Mouse (Mus musculus): ENCODE data around the gene Plppr3.
"Not testable (repeated sequence)": the region's sequence is repeated elsewhere in the genome, so short reads cannot be mapped to it uniquely, and the experiment has no call there.

Plppr3 gene

DNA sequence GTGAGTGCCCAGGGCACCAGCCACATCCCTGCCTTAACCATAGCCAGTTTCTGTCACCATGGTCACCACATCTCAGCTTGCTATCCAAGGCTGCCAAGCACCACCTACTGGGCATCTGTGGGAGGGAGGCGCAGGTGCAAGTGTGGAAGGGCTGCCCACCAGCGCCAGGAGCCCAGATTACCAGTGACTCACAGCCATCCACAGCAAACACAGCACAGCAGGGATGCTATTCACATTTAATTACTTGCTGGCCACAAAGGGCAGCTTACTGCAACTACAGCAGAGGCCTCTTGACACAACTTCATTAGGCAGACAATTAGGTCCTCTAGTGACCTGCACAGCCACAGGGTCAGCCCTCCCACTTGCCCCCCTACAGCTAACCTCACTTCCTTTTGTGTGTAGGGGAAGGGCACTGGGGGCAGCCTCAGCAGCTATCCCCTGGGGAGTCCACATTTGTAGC is 26.5 kb upstream of the Plppr3 start:
- DNase-seq (ENCODE audit: low spot score in 2 of 2): no peak

DNA sequence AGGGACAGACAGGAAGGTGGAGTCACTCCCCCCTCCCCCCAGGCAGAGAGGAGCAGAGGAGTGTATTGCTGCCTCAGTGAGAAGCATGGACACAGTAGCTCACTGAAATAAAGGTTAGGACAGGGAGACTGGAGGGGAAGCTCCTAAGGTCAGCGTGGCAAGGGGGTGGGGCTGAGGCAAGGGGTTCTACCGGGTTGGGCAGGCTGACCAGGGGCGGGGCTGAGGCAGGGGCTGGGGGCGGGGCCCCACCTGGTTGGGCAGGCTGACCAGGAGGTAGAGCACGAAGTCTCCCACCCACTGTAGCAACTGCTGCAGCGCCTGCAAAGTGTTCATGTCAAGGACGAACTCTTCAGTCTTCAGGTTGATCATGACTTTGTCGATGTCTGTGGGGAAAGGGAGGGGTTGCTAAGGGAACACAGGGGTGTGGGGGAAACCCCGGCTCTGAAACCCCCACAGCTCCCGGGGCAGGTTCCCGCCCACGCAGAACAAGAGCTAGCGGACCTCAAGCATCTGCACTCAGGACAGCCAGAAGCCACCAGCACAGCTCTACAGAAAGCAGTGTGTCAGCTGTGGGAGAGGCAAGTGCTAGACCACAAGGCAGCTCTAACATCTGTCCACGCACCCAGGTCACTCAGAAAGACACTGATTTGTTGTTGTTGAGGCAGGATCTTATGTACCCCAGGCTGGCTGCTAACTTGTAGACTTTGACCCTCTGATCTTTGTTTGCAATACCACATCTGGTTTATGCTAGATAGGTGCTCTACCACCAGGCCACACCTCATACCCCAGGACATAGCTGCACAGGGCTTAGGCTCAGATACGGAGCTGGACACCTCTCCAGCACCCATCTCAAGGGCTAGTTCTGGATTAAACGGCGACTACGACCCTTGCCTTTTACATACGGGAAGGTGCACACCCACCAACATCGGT is 23.1 kb upstream of the Plppr3 start:
- no peak for DNase-seq (ENCODE audit: low spot score in 2 of 2)

DNA sequence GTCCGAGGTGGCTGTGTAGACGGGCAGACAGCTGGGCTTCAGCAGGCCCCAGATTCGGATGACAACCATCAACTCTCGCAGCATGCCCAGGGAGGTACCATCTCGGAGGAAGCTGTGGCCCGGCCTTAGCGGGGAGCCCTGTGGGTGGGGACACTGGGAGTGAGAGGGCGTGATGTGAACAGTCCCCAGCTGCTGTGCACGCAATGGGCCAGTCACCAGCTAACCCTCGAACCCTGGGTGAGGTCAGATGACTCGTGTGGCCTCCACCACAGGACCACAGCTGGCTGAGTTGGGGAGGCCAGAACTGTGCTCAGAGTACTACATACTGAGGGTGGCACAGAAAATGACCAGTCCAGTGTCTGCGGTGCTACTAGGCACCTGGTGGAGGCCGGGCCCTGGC is 22.4 kb upstream of the Plppr3 start:
- DNase-seq (ENCODE audit: low spot score in 2 of 2): no peak

DNA sequence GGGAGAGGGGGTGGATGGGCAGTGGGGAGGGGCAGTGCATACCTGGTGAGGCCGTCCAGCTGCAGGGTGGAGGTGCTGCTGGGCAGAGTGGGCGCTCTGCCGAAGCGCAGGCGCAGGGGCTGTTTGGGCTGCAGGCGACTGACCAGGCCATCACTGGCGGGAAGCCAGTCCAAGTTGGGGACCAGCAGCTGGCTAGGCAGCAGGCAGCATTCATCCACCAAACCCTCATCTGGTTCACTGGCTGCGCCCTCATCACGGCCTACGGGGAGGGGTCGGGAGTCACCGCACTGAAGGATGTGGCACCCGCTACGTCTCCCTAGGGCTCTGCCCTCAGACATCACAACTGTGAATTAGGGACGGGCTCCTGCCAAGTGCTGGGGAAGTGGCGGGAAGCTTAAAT is 21.9 kb upstream of the Plppr3 start:
- no peak for DNase-seq (ENCODE audit: low spot score in 2 of 2)

DNA sequence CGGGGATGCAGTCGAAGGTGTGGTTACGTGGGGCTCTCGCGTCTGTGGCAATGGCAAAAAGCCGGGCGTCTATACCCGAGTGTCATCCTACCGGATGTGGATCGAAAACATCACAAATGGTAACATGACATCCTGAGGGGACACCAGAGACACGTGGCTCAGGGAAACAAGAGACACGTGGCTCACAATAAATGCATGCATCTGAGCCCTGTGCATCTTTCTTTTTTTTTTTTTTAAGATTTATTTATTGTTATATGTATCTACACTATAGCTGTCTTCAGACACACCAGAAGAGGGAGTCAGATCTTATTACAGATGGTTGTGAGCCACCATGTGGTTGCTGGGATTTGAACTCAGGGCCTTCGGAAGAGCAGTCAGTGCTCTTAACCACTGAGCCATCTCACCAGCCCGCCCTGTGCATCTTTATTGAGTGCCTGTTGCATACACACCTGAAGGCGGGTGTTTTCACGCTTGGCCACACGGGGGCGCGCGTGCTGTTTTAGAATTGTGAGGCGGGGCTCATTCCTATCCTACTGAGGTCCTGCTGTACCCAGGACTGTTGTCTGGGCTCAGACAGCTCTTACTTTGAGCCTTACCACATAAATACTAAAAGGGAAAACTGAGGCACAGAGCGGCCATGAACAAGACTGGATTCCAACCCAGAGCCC is 18.2 kb upstream of the Plppr3 start:
- DNase-seq (ENCODE audit: low spot score in 2 of 2): peak; percentile 67 to 82

DNA sequence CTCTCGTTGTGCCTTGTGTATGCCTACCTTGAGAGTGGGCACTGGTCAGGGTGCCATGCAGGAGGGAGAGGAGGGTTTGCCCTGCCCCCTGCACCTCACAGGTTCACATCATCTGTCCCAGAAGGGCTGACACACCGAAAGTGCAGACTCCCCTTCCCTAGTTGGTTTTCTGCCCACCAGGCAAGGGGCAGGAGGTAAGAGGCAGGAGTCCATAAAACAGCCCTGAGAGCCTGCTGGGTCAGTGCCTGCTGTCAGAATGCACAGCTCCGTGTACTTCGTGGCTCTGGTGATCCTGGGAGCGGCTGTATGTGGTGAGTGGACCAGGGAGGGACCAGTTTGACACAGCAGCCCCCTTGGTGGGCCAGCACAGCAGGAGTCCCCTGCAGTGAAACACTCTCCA is 16.2 kb upstream of the Plppr3 start, which contains the start of gene Cfd:
Gene Cfd, plus strand, starts transcription at position 184 of the 400 bp plus-strand sequence.
- no peak for DNase-seq (ENCODE audit: low spot score in 2 of 2)

DNA sequence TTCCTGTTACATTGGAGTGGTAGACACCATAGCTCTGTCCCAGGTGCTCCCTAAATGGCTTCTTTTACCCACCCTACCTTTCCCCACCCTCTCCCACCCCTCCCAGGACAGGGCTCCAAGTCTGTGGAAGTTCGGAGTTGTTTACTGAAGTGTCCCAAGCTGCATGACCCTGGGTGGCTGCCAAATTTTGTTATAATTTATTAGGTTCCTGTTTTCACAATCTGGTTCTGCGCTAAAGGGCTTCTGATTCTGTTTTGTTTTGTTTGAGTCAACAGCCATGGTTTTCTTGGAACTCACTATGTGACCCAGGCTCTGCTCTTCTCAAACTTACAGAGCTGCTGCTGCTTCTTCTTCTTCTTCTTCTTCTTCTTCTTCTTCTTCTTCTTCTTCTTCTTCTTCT is 15.0 kb upstream of the Plppr3 start:
- DNase-seq (ENCODE audit: low spot score in 2 of 2): no peak

DNA sequence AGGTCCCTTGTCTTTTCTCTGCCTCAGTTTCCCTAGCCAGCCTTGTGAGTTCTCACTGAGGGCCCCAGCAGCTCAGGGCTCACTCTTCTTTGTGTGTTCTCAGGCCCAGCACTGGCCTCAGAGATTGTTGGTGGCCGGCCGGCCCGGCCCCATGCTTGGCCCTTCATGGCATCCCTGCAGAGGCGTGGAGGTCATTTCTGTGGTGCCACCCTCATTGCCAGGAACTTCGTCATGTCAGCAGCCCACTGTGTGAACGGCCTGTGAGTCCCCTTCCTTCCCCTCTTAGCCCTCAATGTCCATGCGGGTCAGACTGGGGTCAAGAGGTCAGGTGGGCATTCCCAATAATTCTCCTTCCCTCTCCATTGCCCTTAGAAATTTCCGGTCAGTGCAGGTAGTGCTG is 12.2 kb upstream of the Plppr3 start:
- no peak for DNase-seq (ENCODE audit: low spot score in 2 of 2)

DNA sequence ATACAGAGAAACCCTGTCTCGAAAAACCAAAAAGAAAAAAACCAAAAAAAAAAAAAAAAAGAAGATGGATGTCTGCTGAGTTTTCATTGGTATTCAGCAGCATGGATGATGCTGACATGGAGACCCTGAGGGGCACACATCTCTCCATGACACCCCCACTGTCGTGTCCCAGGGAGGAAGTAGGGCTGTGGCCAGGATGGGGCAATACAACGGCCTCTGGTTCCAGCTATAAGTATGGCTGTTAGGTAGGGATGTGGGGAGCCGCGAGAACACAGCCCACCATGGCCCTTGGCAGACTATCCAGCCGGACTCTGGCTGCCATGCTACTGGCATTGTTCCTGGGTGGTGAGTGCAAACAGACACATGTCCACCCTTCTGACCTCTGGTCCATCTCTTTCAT is 11.6 kb upstream of the Plppr3 start, which contains the start of gene Elane:
Gene Elane, plus strand, starts transcription at position 194 of the 400 bp plus-strand sequence.
- DNase-seq (ENCODE audit: low spot score in 2 of 2): no peak

DNA sequence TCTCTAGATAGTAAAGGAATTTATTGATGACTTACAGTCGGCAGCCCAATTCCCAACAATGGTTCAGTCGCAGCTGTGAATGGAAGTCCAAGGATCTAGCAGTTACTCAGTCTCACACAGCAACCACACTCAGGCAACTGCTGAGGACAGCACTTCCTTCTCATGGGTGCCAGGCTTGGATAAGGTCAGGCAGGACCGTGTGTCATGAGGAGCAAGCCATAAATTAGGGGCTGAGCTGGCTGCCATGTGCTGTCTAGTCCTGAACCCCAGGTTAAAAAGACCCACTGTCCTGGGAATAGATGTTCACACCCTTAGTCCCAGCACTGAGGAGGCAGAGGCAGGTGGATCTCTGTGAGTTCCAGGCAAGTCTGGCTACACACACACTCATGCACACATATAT is 10.5 kb upstream of the Plppr3 start:
- not testable (repeated sequence) for DNase-seq (ENCODE audit: low spot score in 2 of 2)

DNA sequence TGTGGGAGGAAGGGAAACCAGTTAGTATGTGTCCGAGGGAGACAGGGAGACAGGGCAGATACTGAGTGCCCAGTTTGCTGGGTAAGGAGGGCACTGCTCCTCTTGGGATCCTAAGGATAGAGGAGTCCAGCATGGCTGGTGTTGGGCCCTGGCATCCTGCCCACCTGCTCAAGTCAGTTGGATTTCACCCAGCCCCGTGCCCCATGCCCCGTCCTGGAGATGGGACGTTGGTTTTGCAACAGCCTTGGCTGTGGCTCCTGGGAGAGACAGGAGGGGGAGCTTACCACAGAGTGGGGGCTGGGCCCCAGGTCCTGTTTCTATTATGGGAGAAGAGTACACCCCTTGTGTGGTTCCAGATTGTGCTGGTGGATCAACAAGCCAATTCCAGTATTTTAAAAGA is 10.0 kb upstream of the Plppr3 start:
- DNase-seq (ENCODE audit: low spot score in 2 of 2): no peak

DNA sequence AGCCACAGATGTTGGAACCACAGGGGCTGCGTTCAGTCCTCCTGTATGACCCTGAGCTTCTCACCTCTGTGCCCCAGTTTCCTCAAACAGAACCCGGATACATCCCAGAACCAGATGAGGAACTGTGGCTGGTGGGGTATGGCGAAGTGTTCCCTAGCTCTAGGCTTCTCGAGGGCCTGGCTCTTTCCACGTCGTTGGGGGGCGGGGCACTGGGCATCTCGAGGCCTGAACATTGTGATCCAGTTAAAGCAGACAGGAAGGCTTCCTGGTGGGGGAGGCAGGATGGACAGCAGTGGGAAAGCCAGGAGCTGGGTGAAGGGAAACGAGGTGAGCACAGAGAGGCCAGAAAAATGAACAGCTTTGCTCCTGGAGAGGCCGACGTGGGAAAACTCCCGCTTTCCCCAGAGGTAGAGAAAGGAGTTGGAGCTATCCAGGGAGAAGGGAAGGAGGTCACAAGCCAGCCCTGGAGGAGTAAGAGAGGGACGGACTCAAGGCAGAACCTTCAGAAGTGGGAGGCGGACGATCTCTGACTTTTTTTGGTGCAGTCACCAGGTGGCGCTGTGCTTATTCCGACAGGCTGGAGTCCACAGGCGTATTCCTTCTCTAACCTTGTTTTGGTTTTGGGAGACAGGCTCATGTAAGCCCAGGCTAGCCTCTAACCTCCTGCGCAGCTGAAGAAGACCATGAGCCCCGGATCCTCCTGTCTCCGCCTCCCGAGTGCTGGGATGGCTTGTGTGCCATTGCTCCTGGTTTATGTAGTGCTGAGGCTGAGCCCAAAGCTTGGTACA is 9.1 kb upstream of the Plppr3 start:
- DNase-seq (ENCODE audit: low spot score in 2 of 2): peak; percentile 50 to 70

DNA sequence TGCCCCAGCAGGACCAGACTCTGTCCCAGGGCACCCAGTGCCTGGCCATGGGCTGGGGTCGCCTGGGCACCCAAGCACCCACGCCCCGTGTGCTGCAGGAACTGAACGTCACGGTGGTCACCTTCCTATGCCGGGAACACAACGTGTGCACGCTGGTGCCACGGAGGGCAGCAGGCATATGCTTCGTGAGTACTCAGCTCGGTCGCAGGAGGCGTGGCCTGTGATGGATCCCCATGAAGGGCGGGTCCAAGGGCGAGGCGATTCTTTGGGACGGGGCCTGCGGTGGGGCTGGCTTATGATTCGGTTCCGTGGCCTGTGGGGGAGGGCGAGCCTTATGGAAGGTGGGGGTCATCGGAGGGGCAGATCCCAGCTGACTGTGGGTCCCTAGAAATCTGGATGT is 7.5 kb upstream of the Plppr3 start:
- no peak for DNase-seq (ENCODE audit: low spot score in 2 of 2)

DNA sequence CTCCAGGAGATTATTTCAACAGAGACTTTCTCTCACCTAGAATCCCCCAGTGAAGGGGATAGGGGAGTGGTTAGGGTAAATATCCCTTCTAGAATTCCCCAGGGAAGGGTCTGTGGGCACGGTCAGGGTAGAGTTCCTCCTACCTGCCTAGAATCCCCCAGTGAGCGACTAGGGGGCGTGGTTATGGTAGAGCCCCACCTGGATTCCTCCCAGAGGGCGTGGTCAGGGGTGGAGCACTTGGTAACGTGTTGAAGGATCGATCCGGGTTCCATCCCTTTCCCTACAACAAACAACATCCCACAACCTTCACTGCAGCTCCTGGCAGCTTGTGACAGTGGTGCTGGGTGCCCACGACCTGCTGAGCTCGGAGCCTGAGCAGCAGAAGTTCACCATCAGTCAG is 6.3 kb upstream of the Plppr3 start:
- no peak for DNase-seq (ENCODE audit: low spot score in 2 of 2)

DNA sequence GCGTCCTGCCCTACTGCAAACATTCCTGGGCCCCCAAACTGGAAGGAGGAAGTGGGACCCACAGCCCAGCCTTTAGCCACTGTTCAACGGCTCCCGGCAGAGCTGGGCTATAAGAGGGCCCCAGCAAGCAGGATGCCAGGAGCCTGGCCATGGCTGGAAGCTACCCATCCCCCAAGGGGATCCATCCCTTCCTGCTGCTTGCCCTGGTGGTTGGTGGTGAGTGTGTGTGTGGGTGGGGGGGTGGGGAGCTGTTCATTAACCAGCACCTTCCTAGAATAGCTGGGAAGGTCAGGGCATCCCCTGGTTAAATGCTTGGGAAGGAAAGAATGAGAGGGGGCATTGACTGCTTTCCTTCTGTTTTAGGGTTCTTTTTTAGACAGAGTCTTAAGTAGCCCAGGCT is 5.1 kb upstream of the Plppr3 start:
- no peak for DNase-seq (ENCODE audit: low spot score in 2 of 2)

DNA sequence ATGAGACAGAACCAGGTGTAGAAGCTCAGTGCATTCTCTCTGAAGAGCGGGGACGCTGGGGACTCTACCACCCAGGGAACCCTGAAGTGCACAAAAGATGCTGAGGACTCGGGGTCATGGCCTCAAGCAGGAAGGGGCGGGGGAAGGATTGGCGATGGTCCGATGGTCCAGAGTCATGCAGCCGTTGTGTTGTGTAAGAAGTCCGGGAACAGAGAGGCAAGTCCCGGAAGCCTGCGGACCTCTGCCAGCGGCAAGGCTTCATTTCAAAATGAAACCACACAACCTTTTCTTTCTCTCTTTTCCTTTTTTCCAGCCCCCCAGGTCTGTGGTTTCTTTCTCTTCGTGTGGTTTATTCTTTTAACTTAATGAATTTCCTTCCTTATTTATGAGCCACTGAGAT is 3.3 kb upstream of the Plppr3 start:
- DNase-seq (ENCODE audit: low spot score in 2 of 2): no peak

DNA sequence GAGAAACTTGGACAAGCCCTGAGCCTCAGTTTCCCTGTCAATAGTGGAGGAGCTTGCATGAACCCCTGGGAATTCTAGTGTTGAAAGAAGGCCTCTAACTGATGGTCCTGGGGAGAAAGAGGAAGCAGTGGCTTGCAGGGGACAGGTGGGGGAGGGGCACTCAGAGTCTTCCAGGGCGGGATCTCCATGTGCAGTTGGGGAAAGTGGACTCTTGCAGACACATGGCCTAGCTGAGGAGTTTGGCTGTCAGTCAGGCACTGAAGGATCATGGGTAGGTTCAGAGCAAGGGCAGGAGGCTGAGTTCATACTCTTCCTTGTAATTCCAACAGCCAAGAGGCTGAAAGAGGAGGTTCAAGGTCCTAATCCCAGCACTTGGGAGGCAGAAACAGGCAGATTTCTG is 2.7 kb upstream of the Plppr3 start:
- no peak for DNase-seq (ENCODE audit: low spot score in 2 of 2)

DNA sequence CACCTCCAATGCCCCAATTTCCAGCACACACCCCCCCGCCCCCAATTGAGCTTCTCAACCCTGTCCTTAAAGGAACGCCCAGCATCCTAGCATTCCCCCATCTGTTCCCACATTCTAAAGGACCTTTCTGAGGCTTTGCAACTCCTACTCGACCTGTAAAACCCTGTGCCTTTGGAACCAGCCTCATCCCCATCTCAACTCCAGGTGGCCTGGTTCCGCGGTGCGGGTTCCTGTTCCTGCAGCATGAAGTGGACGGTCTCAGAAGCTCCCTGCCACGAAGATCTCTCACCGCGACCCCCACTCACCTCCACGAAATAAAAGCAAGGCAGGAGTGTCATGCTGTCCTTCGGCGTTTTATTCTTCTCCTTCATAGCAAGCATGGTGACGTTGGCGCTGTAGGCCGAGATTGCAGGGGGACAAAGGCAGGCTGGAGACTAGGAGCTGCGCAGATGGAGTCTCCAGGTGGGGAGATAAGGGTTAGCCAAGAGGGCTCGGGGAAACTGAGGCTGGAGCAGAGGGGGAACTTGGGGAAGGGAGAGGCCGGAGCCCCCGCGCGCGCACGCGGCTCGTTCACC is 632 bp downstream of the Plppr3 start:
- no peak for DNase-seq (ENCODE audit: low spot score in 2 of 2)

DNA sequence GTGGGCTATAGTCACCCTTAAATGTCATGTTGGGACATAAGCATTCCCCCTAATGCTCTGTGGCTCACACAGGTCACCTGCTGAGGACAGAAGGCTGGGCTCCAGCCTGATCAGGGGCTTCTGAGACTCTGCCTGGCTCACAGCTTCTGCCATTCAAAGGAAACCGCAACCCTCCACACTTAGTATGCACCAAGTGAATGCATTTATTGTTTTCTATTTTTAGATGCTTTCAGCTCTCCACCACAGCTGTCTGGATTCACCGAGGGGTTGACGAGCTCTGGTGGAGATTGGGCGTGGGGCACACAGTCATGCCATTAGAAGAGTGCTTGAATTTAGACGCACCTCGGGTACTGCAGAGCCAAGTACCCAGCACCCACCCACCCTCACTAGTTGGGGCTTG is 1.1 kb downstream of the Plppr3 start:
- no peak for DNase-seq (ENCODE audit: low spot score in 2 of 2)

DNA sequence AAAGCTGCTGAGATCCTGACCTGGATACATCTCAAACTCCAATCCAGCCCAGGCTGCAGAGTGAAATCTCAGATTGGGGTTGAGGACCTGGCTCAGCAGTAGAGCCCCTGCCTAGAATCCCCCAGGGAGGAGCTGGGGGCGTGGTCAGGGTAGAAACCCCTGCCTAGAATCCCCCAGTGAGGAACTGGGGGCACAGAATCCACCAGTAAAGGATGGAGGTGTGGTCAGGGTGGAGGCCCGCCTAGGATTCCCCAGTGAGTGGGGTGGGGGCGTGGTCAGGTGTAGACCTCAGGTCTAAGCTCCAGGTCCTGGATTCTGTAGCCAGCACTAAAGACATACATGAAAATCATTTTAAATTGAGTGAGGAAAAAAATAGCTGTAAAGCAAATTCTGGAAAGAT is 1.6 kb downstream of the Plppr3 start:
- DNase-seq (ENCODE audit: low spot score in 2 of 2): no peak

DNA sequence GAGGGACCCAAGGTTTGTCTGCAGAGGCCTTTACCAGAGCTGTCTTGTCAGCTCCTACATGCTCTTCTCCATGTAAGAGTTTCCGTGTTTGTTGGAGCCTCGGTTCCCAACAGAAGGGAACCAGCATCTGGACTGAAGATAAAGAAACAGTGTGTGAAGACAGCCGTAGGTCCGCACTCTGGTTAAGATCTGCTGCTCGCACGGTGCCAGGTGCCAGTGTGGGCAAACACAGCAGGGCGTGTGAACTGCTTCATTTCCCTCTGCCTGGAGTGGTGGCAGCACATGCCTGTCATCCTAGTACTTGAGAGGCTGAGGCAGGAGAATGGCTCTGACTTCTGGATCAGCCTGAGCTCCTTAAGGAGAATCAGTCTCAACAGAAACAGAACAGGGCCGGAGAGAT is 2.6 kb downstream of the Plppr3 start:
- DNase-seq (ENCODE audit: low spot score in 2 of 2): no peak

DNA sequence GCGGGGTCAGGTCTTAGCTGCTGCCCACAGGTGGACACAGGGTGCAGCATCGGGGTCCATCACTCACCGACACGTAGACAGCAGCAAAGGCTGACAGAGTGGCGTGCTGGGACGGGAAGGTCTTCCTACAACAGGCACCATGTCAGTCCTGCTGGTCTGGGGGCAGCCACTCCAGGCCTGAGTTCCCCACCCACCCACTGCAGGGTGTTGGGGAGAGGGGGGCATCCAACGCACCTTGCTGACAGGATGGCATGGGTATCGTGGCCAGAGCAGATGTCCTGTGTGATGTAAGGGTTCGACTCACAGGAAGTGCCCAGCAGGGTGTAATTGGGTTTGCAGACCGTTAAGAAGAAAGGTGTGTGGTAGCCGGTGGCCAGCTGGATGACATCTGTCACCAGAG is 7.8 kb downstream of the Plppr3 start:
- DNase-seq (ENCODE audit: low spot score in 2 of 2): no peak
